Mouse (Mus musculus): ENCODE measurements at regions not wholly inside any gene's neighbourhood (a gene's known extent, or its start where the extent isn't known, plus 50 kb on each side); places are given as distances from the start of the nearest gene placed in this dataset.

DNA sequence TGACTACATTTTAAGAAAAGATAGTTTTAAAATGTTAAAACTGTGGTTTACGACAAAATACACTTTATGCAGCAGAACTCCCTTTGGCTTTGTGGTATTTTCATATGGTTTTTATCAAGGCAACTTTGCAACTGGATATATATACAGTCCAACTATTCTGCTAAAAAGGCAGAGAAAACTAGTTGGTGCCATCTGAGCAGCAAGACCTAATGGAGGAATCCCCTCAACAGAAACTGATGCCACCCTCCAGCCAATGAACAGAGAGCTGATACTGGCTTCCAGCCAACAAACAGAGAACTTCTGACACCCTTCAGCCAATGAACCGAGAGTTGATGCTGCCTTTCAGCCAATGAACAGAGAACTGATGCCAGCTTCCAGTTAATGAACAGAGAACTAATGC is 215.9 kb downstream of the Mylk4 start:
- no peak for TF ChIP-seq CTCF (IDR thresholded peaks at IDR 0.05; ENCODE audit: low read depth)
- TF ChIP-seq EP300 (IDR thresholded peaks at IDR 0.05; ENCODE audit: low read depth): no peak

Data from liver, postnatal 0 days (tissue).